Mouse (Mus musculus) spleen, adult 2 months (tissue): Measurements from ENCODE around the gene Tfpi2.

ENCODE experiments used
- CTCF ChIP-seq: fragments of 200-500 bp; IDR thresholded peaks from 2 replicates; pipeline ENCODE4 v1.5.1; 2011; ENCODE audit warnings: mild to moderate bottlenecking, inconsistent platforms; ENCODE audit not compliant: insufficient read depth, insufficient read length, insufficient replicate concordance; ENCODE audit errors: extremely low read depth
- POLR2A ChIP-seq: fragments of 200-500 bp; IDR thresholded peaks from 2 replicates; pipeline ENCODE4 v1.6.1; 2011; ENCODE audit warnings: low read depth, low read length, inconsistent platforms

DNA sequence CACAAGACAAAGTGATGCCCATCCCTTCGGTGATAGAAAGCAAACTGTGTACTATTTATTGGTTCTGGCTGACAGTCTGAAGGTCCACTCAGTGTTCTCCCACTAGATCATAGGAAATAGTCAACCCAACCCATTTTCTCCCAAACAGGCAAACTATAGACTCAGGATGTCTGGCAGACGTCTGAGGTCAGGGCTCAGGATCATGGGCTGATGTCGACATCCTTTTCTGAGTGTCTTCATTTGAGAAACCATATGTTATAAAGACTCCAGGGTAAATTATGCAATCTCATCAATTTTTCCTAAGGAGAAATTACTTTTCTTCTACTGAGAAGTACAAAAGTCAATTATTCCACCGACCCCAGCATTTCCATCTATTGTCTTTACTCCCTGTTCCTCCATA lies 9.4 kb upstream of the Tfpi2 start:
- no peak for TF ChIP-seq POLR2A
- no peak for TF ChIP-seq CTCF
